Mouse (Mus musculus) C2C12 (cell line): ENCODE measurements around the gene Spem1. TPM values are rescaled to one million over a fixed set of nuclear protein-coding genes. Genes with fewer than 3 reads are reported as not detected.
A peak's percentile ranks its signal among the peaks of the same experiment; 100 is the strongest.

Source experiments
- H3K27me3 ChIP-seq: one replicate; pipeline ENCODE4 v1.6.1; 2011; ENCODE audit not compliant: control insufficient read depth, insufficient read depth, insufficient read length
- H3K36me3 ChIP-seq: one replicate; pipeline ENCODE4 v1.6.1; 2011; ENCODE audit not compliant: control insufficient read depth, insufficient read depth
- H3K4me3 ChIP-seq: one replicate; pipeline ENCODE4 v1.5.1; 2011; ENCODE audit warnings: mild to moderate bottlenecking, control low read depth; ENCODE audit not compliant: poor library complexity, insufficient read depth, severe bottlenecking
- H3K79me2 ChIP-seq: one replicate; pipeline ENCODE4 v1.6.1; 2011; ENCODE audit not compliant: control insufficient read depth, insufficient read depth
- H3K79me3 ChIP-seq: one replicate; pipeline ENCODE4 v1.6.1; 2011; ENCODE audit warnings: low read depth, control low read depth
- H3ac ChIP-seq: one replicate; pipeline ENCODE3; 2011; ENCODE audit warnings: low read depth; ENCODE audit not compliant: control insufficient read depth, insufficient read length
- CEBPB ChIP-seq: IDR thresholded peaks from one replicate; pipeline ENCODE4 v1.6.1; 2011; ENCODE audit warnings: low read depth, mild to moderate bottlenecking, control low read depth, moderate library complexity
- CTCF ChIP-seq: IDR thresholded peaks from one replicate; pipeline ENCODE4 v1.5.1; 2011; ENCODE audit not compliant: control insufficient read depth, insufficient read depth, insufficient read length
- FOSL1 ChIP-seq: IDR thresholded peaks from one replicate; pipeline ENCODE4 v1.8.0; 2011; ENCODE audit warnings: mild to moderate bottlenecking, low read length; ENCODE audit not compliant: poor library complexity, insufficient read depth, severe bottlenecking
- MAX ChIP-seq: IDR thresholded peaks from one replicate; pipeline ENCODE4 v1.6.1; 2011; ENCODE audit warnings: mild to moderate bottlenecking, control low read depth
- MYOD1 ChIP-seq: IDR thresholded peaks from one replicate; pipeline ENCODE4 v1.6.1; 2011; ENCODE audit warnings: low read depth; ENCODE audit not compliant: control insufficient read depth, insufficient read length
- MYOG ChIP-seq: IDR thresholded peaks from one replicate; pipeline ENCODE4 v1.6.1; 2011; ENCODE audit not compliant: control insufficient read depth, insufficient read length; ENCODE audit errors: extremely low read depth
- USF1 ChIP-seq: IDR thresholded peaks from one replicate; pipeline ENCODE4 v1.6.1; 2011; ENCODE audit warnings: low read depth, mild to moderate bottlenecking, control low read depth, moderate library complexity
- polyA plus RNA-seq: library from polyadenylated mRNA; unstranded; fragments of >200 nt; fragmentation: generic; extraction: Trizol; gene quantifications from one replicate; pipeline ENCODE4 v1.2.1, GENCODE M21; 2012; ENCODE audit warnings: missing spikeins

The Spem1 gene
- polyA plus RNA-seq, 1 experiment = not detected

DNA sequence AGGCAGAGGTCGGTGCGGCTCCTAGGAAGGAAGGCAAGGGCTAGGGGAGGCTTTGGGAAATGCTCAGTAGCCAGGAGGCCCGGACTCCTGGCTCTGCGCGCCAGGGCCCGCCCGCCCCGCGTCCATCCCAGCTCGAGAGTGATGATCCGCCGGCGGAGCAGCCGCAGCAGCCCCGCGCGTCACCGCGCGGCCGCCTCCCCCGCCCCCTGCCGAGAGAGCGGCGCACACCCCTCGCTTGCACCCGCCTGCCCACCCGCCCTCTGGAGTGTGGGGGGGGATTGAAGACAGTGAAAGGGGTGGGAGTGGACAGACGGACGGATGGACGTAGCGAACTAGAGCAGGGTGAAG, 15.6 kb upstream of the Spem1 start, which contains the start of gene Nlgn2:
Gene Nlgn2 (minus strand): TSS at position 181 of the 348 bp plus-strand sequence.
- Histone ChIP-seq H3K4me3 (peak within 1 kb of the TSS; percentile 76), H3K79me3 (no peaks in the 10 kb centered on the region), H3K27me3 (no peaks in the 10 kb centered on the region), H3ac (peak within 1 kb of the TSS; percentile 86), H3K36me3 (peaks cover 12% of the 10 kb centered on the region), H3K79me2 (peaks cover 18% of the 10 kb centered on the region)
- no peak for TF ChIP-seq MYOD1
- no peak for TF ChIP-seq MAX
- TF ChIP-seq MYOG = no peak
- no peak for TF ChIP-seq CEBPB
- TF ChIP-seq USF1 = no peak
- no peak for TF ChIP-seq CTCF
- TF ChIP-seq FOSL1 = no peak

DNA sequence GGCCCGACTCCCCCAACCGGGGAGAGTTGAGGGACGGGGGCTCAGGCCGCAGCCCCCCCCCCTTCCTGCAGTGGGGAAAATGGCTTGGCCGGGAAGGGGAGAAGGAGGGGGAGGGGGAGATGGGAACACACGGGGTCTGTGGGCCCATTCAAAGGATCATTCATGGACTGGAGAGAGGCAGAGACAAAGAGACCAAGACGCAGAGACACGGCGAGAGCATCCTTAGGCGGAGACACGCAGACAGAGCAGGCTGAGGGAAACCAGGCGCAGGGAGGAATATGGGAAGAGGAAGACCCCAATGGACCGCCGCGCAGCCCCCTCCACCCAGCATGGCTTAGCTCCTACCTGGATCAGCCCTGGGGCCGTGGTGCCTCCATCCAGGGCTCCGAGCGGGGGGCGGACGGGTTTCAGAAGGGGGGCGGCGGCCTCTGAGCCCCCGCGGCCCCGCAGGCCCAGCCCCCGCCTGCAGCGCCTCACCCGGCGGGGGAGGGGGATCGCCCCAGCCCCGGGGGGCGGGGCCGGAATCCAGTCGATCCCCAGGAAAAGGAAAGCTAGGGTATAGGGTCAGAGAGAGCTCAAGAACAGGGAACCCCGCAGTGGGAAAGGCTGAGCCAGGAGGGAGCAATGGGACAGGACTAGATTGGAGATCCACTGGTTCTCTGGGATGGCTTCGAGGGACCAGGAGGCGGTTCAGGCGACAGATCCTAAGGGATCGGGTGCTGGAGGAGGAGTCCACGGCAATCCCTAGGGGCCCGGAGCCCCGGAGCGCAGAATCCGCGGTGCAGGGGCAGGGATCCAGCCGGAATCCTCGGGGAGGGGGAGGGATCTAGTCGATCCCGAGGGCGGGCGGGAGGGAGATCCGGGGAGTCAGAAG, 15.0 kb upstream of the Spem1 start:
- peak overlapping the region; percentile 76 for H3K4me3 ChIP-seq
- no peaks in the 10 kb centered on the region for H3K27me3 ChIP-seq
- H3K79me2 ChIP-seq = peaks cover 18% of the 10 kb centered on the region
- H3K36me3 ChIP-seq = peaks cover 12% of the 10 kb centered on the region
- peak overlapping the region; percentile 10 for H3ac ChIP-seq
- no peak for TF ChIP-seq CEBPB
- TF ChIP-seq USF1 = no peak
- TF ChIP-seq FOSL1 = no peak
- TF ChIP-seq MYOD1 = no peak
- TF ChIP-seq CTCF = no peak
- TF ChIP-seq MYOG = no peak
- TF ChIP-seq MAX = no peak
- H3K79me3 ChIP-seq = no peaks in the 10 kb centered on the region

GRCm38 (mm10) chr11:69835966-69836335, 14.0 kb upstream of the Spem1 start:
- peak overlapping the region; percentile 6 for H3K4me3 ChIP-seq
- TF ChIP-seq CTCF (no peak), MYOD1 (no peak), MAX (no peak), USF1 (no peak), FOSL1 (no peak)
- peaks cover 18% of the 10 kb centered on the region for H3K79me2 ChIP-seq
- no peak overlapping the region for H3ac ChIP-seq
- no peaks in the 10 kb centered on the region for H3K79me3 ChIP-seq
- H3K36me3 ChIP-seq = peaks cover 12% of the 10 kb centered on the region
- no peaks in the 10 kb centered on the region for H3K27me3 ChIP-seq

- Histone ChIP-seq H3K79me2 (peaks cover 18% of the 10 kb centered on the region), H3K79me3 (no peaks in the 10 kb centered on the region), H3K36me3 (peaks cover 12% of the 10 kb centered on the region), H3K27me3 (no peaks in the 10 kb centered on the region), H3ac (no peak overlapping the region), H3K4me3 (peak overlapping the region; percentile 6)
- no peak for TF ChIP-seq CEBPB
Measured at GRCm38 (mm10) chr11:69835326-69835965, 13.5 kb upstream of the Spem1 start.

GRCm38 (mm10) chr11:69834001-69834549, 12.1 kb upstream of the Spem1 start:
- no peak overlapping the region for H3K4me3 ChIP-seq

GRCm38 (mm10) chr11:69833554-69833953, 11.6 kb upstream of the Spem1 start:
- TF ChIP-seq USF1 (no peak), CTCF (no peak), CEBPB (no peak), MYOG (no peak), FOSL1 (no peak), MAX (no peak), MYOD1 (no peak)
- Histone ChIP-seq H3K79me2 (peaks cover 9% of the 10 kb centered on the region), H3K4me3 (no peak overlapping the region), H3K79me3 (no peaks in the 10 kb centered on the region), H3K36me3 (peaks cover 12% of the 10 kb centered on the region), H3K27me3 (no peaks in the 10 kb centered on the region), H3ac (no peak overlapping the region)

More at GRCm38 (mm10) chr11:69834001-69834549, 12.1 kb upstream of the Spem1 start:
- H3K27me3 ChIP-seq = no peaks in the 10 kb centered on the region
- no peaks in the 10 kb centered on the region for H3K79me3 ChIP-seq
- H3K36me3 ChIP-seq = peaks cover 12% of the 10 kb centered on the region
- no peak overlapping the region for H3ac ChIP-seq
- TF ChIP-seq MYOG (no peak), MAX (no peak), CEBPB (no peak), FOSL1 (no peak), USF1 (no peak), MYOD1 (no peak)
- peaks cover 13% of the 10 kb centered on the region for H3K79me2 ChIP-seq
